Mouse (Mus musculus): ENCODE results near the gene Vasp.

The Vasp gene

GRCm38 (mm10) chr7:19270509-19271237 lies 944 bp downstream of the Vasp start:
- peak; percentile 24 for DNase-seq (ENCODE audit: low spot score)

- peak; percentile 61 for DNase-seq (ENCODE audit: low spot score)
Observed at GRCm38 (mm10) chr7:19269721-19270441, 1.7 kb downstream of the Vasp start.

GRCm38 (mm10) chr7:19268993-19269681 lies 2.5 kb downstream of the Vasp start:
- peak; percentile 9 for DNase-seq (ENCODE audit: low spot score)

GRCm38 (mm10) chr7:19267051-19267450 lies 4.6 kb downstream of the Vasp start:
- DNase-seq (ENCODE audit: low spot score), result no peak

DNA sequence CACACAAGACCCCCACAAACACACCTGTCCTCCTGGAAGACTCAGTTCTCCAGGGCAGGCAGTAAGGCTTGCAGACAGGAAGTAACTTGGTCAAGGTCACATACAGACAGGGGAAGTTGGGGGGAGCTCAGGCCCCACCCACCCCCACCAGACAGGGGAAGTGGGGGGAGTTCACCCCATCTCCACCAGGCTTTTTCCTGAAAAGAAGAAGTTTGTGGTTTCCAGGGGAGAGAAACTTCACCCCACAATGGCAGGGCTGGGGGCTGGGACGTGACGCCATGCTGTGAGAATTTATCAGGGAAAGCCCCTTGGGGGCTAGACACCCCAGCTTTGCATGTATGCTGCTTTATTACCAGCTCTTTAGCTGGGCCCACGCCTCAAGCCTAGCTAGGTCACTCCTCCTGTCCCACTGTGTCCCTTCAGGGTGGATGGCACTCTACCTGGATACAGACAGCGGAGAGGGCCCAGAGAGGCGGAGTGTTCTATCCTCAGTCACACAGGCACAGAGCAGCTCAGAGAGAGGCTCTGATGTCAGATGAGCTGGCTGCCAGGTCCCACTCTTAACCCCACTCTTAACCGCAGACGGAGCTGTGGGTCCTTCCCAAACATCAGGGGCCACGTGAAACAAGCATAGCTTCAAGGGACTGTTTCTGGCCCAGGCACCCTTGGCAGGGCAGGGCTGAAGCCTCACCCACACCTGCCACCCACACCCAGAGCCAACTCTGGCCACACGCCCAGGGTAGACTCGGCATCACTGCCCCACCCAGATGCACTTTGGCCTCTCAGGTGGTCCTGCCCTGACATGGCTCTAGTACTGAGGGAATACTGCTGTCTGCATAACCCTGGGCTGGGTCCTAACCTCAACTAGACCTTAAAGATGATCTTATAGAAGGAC lies 5.4 kb downstream of the Vasp start:
- peak; percentile 19 for DNase-seq (ENCODE audit: low spot score)

DNA sequence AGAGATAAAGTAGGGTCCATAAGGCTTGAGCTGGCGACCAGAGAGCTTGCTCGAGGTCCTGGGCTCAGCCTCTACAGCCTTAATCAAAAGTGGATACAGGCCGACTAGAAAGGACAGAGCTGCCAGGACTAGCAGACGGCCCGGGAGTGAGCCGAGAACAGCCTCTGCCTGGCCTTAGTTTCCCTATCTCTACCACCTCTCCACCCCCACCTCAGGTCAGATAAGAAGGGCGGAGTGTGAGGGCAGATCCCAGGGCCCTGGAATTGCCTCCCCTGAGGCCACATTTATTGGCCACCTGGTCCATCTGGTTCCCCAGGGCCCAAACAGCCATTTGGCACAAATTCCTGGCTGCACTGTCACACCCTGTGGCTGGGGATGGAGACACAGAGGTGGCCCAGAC lies 6.5 kb downstream of the Vasp start:
- no peak for DNase-seq (ENCODE audit: low spot score)

DNA sequence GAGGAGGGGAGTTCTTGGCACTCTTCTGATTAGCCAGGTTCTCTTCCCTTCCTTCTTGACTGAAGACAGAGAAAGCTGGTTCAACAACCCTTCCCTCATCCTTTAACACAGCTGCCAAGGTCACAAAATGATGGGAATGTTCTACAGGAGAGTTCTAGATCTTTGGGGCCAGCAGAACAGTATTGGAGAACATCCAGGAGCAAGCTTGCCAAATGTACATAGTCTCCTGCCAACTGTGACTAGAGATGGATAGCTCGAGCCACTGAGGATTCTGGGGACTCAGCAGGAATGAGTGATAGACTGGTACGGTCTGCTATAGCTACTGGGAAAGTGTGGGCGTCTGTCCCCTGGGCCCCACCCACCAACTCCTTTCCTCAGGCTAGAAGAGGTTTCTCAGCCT lies 13.3 kb downstream of the Vasp start:
- no peak for DNase-seq (ENCODE audit: low spot score)

DNA sequence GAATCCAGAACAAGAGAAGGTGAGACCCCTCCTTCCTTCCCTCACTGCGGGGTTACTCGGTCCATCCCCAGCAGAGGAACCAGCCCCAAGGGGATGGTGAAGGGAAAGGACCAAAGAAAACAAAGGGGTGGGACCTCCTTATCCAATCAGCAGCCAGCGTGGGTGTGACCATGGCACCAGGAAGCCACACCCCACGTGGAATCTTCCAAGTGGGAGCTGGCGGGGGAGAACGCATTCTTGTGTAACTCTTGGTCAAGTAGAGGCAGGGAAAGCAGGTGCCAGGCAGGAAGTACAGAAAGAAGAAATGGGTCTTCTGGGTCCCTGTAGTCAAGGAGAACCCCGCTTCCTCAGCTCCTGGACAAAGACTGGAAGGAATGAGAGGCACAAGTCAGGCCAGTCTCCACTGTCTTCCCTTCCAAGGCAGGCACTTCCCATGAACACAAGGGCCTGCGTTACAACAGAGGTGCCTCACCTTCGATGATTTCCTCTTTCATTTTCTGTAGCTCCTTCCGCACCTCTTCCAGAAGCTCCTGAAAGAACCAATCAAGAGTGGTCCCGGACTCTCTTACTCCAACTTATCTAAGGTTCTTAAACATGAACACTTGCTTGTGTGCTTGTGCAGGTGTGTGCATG lies 14.1 kb downstream of the Vasp start:
- DNase-seq (ENCODE audit: low spot score), result peak; percentile 62

- DNase-seq (ENCODE audit: low spot score), result no peak
Observed at GRCm38 (mm10) chr7:19256567-19256966, 15.1 kb downstream of the Vasp start.

DNA sequence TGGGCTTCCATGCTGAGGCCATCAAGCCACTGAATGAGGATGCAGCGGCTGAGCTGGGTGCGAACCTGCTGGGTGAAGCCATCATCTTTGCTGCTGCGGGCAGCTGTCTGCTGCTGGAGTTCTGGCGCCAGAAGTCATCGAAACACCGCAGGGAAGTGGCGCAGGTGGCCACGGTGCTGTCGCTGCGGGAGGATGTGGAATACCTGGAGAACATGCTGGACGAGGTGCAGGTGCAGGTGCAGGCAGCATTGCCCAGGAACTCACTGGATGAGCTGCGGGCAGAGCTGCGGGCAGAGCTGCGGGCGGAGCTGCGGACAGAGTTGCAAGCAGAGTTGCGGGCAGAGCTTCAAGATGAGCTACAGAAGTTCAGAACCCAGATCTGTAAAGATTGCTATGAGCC lies 16.2 kb downstream of the Vasp start:
- DNase-seq (ENCODE audit: low spot score), result no peak

DNA sequence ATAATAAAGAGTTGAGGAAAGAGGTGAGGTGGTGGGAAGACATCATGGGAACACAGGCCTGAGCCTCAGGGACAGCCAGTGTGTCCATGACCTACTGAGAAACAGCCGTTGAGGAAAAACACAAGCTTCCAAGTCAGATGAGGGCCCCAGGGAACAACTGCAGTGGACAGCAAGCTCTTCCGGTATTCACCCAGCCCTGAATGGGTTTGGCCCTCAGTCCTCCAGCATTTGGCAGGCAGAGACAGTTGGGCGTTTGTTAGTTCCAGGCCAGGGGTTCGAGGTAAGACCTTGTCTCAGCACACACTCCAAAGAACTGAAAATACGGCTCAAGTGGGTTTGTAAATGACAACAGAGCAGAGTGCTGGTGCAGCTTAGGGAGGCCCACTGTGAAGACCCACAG lies 18.2 kb downstream of the Vasp start:
- DNase-seq (ENCODE audit: low spot score), result no peak

- no peak for DNase-seq (ENCODE audit: low spot score)
Observed at GRCm38 (mm10) chr7:19252078-19252477, 19.5 kb downstream of the Vasp start.

GRCm38 (mm10) chr7:19247511-19247910 lies 24.1 kb downstream of the Vasp start:
- no peak for DNase-seq (ENCODE audit: low spot score)

- DNase-seq (ENCODE audit: low spot score), result no peak
Observed at GRCm38 (mm10) chr7:19246855-19247254, 24.8 kb downstream of the Vasp start.

GRCm38 (mm10) chr7:19245083-19245482 lies 26.5 kb downstream of the Vasp start:
- no peak for DNase-seq (ENCODE audit: low spot score)

- DNase-seq (ENCODE audit: low spot score), result no peak
Observed at GRCm38 (mm10) chr7:19243858-19244257, 27.8 kb downstream of the Vasp start.

DNA sequence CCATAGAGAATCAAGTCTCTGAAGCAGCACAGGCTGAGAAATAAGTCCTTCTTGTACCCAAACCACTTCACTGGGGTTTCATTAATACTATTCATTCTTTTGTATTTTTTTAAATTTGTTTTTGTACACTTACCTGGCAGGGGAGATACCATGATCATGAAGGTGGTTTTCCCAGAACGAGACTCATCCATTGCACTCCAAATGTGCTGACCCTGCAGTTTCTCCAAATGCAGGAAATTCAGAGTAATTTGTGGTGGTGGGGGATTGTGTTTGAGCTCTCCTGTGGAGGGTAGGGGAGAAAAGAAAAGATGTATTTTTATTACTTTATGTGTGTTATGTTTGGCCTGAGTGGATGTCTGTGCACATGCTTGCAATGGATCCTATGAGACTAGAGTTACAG lies 29.6 kb downstream of the Vasp start:
- no peak for DNase-seq (ENCODE audit: low spot score)

DNA sequence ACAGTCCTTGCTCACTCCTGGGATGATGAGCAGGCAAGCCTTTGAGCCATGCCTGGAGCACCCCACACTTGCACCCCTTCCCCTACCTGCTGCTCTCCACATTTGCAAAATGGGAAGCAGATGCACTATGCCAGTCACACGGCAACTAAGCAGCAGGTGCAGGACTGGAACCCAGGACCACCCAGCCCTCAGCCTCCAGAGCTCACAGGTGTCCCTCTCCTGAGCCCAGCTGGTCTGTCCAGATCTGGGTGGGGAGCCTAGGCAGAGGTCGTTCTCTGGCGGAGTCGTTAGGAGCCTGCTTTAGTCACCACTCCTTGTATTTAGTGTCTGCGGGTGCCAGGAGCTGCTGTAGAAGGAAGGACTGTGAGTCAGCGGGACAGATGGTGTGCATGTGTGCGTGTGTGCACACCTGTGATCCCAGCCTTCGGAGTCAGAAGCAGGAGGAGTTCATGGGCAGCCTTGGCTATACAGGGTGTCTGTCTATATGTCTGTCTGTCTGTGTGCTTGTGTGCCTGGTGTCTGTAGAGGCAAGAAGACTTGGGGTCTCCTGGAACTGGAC lies 30.6 kb downstream of the Vasp start:
- DNase-seq (ENCODE audit: low spot score), result no peak

- no peak for DNase-seq (ENCODE audit: low spot score)
Observed at GRCm38 (mm10) chr7:19239986-19240385, 31.6 kb downstream of the Vasp start.

DNA sequence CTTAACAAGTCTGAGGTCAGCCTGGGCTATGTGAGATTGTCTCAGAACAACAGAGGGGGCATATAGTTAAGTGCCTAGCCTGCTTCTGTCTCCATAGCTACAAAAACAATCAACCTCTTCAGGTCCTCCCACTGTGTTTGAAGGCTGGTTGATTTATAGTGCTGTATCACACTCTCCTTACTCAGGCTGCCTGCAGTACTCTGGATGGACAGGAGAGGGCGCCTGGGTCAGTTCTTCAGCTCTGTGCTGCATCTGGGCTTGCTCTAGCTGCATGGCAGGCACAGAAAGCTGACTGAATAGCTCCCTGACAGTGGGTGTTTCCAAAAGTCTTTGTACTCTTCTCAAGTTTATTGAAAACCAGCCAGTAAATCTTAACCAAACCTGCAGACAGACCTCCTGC lies 32.2 kb downstream of the Vasp start:
- DNase-seq (ENCODE audit: low spot score), result peak; percentile 84

DNA sequence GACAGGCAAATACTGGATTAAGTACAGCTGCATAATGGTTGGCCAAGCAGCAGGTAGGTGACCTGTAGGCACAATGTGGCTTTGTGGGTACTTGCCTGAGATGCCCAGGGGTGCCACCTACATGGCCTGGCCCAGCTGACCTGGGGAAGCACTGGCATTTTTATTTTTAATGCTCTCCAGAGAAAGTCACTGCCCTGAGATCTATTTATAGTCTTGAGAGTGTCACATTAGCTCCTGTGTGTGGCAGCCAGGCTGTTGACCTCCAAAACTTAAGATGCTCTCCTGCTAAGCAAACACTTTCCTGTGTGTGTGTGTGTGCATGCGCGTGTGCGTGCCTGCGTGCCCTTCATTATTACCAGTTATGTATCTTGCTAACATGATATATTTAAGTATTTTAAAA lies 33.3 kb downstream of the Vasp start:
- DNase-seq (ENCODE audit: low spot score), result no peak
